Mouse (Mus musculus) large intestine, adult 2 months (tissue): ENCODE results near the gene Serpinf1. TPM values are rescaled to one million over a fixed set of nuclear protein-coding genes. Genes with fewer than 3 reads are reported as not detected.
A peak's percentile ranks its signal among the peaks of the same experiment; 100 is the strongest.

Experiments
- DNase-seq: peaks from one replicate; pipeline ENCODE4 v3.0.0-alpha.2; 2012; ENCODE audit warnings: low read depth, low spot score
- WGBS: fragments of 180-500 bp; shearing (Covaris S2); methylation state at CpG from one replicate; pipeline ENCODE4 v1.1.7; 2018; 5-methylcytosine and 5-hydroxymethylcytosine counted together
- polyA plus RNA-seq: library from polyadenylated mRNA; depleted of rRNA; stranded (reverse); fragments of >200 nt; gene quantifications from 2 replicates; pipeline ENCODE4 v1.2.3, GENCODE M21; 2012

The Serpinf1 gene
- polyA plus RNA-seq, 1 experiment = 12.0 TPM

DNA sequence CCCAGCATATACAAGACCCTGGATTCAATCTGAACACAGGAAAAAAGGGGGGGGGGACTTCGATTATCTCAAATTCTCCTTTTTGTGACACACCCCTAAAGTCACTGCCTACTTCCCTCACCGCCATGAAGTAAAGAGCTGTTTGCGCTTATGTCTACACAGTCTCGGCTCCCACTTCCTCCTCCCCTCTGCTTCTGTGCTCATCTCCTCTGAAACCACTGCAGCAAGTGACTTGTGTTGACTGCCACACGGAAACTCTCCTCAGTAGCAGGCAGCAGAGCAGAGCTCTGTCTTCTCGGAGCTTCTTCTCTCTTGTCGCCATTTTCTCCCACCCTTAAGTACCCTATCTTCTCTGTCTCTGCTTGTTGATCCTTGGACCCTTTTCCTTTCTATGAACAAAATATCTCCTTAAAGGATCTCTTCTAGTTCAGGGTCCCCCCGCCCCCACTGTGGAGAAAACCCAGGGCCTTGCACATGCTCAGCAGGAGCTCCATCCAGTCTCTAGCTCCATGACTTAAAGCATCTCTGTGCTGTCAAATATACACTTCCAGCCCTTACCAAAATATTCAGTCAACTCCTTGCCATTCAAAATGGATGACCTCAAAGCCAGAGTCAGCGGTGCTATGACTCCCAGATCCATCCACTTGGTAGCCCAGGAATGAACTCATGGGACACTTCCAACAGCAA lies 6.7 kb upstream of the Serpinf1 start:
- 60% methylated on average over 9 of the region's 9 CpGs for WGBS
- DNase-seq = no peak

GRCm38 (mm10) chr11:75424459-75424858 lies 2.0 kb upstream of the Serpinf1 start:
- DNase-seq = no peak

GRCm38 (mm10) chr11:75424033-75424432 lies 1.5 kb upstream of the Serpinf1 start:
- DNase-seq = no peak
- WGBS = 73% methylated on average over 9 of the region's 9 CpGs

More at GRCm38 (mm10) chr11:75424459-75424858, 2.0 kb upstream of the Serpinf1 start:
- 62% methylated on average over 3 of the region's 3 CpGs for WGBS

DNA sequence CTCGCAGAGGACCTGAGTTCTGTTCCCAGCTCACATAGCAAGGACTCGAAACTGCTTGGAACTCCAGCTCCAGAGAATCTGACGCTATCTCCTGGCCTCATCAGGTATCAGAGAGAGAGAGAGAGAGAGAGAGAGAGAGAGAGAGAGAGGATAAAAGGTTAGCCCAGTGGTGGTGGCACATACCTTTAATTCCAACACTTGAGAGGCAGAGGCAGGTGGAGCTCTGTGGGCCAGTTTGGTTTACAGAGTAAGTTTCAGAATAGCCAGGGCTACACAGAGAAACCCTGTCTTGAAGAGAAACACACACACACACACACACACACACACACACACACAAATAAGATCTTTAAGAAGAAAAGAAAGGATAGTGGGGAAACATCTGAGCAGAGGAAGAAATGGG lies 590 bp upstream of the Serpinf1 start:
- WGBS = 79% methylated on average over 3 of the region's 3 CpGs
- no peak for DNase-seq

GRCm38 (mm10) chr11:75421375-75422012 lies 1.0 kb downstream of the Serpinf1 start:
- no peak for DNase-seq
- WGBS = 59% methylated on average over 6 of the region's 6 CpGs

- WGBS = 62% methylated on average over 5 of the region's 5 CpGs
- DNase-seq = no peak
Observed at GRCm38 (mm10) chr11:75420810-75421374, 1.6 kb downstream of the Serpinf1 start.

DNA sequence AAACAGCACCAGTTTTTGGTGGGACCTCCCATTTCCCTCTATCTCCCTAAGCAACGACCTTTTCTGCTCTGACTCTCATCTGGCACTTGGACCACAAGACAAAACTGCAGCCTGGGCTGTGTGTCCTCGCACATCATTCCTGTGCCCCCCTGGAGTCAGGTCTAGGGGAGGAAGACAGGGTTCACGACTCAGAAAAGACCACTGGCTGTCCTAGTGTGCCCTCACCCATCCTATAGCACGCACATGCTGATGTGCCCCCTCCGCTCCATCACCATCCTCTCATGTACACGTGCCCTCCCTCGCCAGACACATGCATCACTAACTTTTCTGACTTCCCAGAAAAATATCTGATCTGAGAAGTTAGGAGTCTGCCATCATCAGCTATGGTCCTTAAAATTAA lies 2.5 kb downstream of the Serpinf1 start:
- 79% methylated on average over 7 of the region's 7 CpGs for whole genome bisulfite sequencing
- DNase-seq = no peak

- WGBS = 72% methylated on average over 13 of the region's 13 CpGs
- no peak for DNase-seq
Observed at GRCm38 (mm10) chr11:75415994-75416393, 6.5 kb downstream of the Serpinf1 start.

GRCm38 (mm10) chr11:75415096-75415495 lies 7.4 kb downstream of the Serpinf1 start:
- no peak for DNase-seq
- WGBS = 36% methylated on average over 7 of the region's 7 CpGs

DNA sequence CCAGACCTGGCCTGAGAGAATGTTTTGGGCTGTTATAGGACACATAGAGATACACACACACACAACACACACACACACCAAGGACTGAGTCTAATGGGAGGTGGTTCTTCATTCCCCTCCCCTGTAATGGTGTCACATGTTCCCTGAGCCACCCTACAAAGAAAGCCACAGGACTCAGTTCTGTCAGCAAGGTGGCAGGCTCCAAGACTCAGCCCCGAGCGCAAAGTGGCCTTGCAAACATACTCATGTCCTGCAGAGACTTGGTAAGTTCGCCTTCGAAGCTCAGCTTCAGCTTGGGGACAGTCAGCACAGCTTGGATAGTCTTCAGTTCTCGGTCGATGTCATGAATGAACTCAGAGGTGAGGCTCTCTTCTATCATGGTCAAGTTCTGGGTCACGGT lies 11.9 kb downstream of the Serpinf1 start:
- DNase-seq = no peak
- 89% methylated on average over 7 of the region's 7 CpGs for WGBS

- DNase-seq = no peak
- WGBS = 55% methylated on average over 17 of the region's 17 CpGs
Observed at GRCm38 (mm10) chr11:75409679-75410575, 12.6 kb downstream of the Serpinf1 start.

DNA sequence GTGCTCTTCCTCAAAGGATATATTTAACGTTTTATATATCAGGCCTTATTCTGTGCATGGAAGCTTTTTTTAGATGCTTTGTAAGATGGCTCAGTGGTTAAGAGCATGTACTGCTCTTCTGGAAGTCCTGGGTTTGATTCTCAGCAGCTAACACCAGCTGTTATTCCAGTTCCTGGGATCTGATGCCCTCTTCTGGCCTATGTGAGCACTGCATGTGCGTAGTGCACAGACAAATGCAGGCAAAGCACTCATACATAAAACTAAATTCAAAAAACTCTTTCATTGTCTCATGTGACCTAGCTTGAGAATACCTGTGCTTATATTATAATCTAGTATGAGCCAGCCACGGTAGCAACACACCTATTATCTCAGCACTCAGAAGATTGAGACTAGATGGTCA lies 15.6 kb downstream of the Serpinf1 start:
- 60% methylated on average over 3 of the region's 3 CpGs for WGBS
- peak; percentile 7 for DNase-seq

GRCm38 (mm10) chr11:75406104-75406503 lies 16.4 kb downstream of the Serpinf1 start:
- no peak for DNase-seq
- 78% methylated on average over 4 of the region's 4 CpGs for WGBS

- 96% methylated on average over 6 of the region's 6 CpGs for WGBS
- DNase-seq = no peak
Observed at GRCm38 (mm10) chr11:75404801-75405200, 17.7 kb downstream of the Serpinf1 start.

DNA sequence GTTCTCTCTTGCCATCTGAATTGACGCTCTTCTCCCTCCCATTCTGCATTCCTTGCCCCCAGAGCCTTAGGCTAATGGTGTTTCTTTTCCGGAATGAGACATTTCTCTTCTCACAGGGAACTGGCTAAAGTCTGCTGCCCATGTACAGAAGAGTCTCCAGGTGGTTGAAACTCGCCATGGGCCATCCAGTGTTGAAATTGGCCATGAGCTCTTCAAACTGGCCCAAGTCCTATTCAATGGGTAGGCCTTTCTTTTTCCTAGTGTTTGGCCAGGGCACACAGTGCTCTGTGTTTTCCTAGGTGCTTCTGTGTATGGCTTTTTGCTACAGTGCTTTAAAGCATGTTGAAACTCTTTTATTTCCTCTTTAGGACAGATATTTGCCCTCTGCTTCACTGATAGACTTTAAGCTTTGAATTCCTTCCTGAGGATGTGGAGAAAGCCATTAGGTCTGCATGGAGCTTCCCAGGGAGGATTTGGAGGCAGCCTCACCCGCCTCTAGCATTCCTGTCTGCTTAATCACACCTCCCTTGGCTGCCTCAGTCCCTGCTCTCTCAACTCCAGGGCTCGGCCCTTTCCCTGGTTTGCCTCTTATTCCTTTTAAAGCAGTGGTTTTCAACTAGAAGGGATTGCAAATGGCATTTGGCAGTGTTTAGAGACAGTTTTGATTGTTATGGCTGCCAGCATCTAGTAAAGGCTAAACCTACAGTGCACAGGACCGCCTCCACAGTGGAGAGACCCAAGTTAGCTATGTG lies 19.0 kb downstream of the Serpinf1 start:
- WGBS = 73% methylated on average over 6 of the region's 6 CpGs

DNA sequence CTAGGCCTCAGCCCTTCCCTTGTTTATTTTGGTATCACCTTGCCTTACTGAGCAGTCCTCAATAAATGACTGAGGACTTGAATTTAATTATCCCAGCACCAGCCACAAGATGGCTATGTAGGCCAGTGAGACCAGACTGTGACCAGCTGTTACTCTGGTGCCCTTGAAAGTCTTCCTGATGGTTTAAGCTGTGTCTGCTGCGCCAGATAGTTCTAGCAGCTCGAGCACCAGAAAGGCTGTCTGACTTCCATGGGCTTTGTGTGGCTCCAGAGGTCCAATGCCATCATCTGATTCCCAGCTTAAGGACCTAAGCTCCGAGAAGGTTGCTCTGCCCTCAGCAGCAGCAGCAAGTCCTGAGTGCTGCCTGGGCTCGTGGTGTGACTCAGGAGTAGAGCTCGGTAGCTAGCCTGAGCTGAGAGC lies 20.2 kb downstream of the Serpinf1 start:
- DNase-seq = peak; percentile 8
- 39% methylated on average over 5 of the region's 5 CpGs for WGBS

More for the DNA sequence above, 19.0 kb downstream of the Serpinf1 start:
- DNase-seq = no peak

GRCm38 (mm10) chr11:75400099-75400498 lies 22.4 kb downstream of the Serpinf1 start:
- whole genome bisulfite sequencing = 85% methylated on average over 9 of the region's 9 CpGs
- no peak for DNase-seq

DNA sequence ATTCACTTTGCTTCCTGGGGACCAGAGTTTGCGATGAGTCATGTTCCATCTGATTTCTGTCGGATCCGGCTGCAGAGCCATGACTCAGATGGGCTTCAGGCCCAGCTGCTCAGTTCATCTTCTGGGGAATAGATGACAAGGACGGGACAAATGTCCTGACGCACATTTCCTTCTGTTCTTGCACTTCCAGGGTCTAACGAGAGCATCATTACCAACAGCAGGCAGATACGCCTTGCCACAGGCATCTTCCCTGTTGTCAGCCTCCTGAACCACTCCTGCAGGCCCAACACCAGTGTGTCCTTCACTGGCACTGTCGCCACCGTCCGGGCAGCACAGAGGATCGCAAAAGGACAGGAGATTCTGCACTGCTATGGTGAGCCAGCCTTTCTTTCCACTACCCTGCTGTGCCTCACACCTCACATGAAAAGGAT lies 23.1 kb downstream of the Serpinf1 start:
- no peak for DNase-seq
- 75% methylated on average over 11 of the region's 11 CpGs for WGBS

DNA sequence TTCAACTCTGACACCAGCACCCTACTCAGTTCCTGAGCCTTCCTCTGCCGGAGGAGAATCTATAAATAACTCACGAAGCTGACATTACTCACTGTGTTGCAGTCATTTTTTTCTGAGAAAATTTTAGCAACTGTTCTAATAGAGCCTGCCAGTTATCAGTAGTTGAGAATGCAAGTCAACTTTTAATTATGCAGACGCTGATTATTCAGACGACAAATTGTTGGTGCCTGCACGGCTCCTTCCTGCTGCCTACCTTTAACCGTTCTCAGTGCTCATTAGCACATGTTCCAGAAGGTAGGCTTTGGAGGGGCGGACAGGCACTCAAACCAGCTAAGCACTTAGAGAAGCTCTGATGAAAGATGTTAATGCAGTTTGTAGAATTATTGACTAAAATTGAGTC lies 25.0 kb downstream of the Serpinf1 start:
- WGBS = 87% methylated on average over 7 of the region's 7 CpGs

More for the DNA sequence above, 25.0 kb downstream of the Serpinf1 start:
- DNase-seq = no peak
